Mouse (Mus musculus) lung, adult 2 months (tissue): Measurements from ENCODE around the gene 4930404H24Rik.

Experiments used
- CTCF ChIP-seq: fragments of 200-500 bp; IDR thresholded peaks from 2 replicates; pipeline ENCODE4 v1.5.1; 2011; ENCODE audit warnings: mild to moderate bottlenecking, low read length, control low read depth; ENCODE audit not compliant: insufficient read depth
- POLR2A ChIP-seq: fragments of 200-500 bp; IDR thresholded peaks from 2 replicates; pipeline ENCODE4 v1.6.1; 2011; ENCODE audit warnings: low read depth, mild to moderate bottlenecking, control low read depth, low read length, borderline replicate concordance; ENCODE audit errors: extremely low read depth

- no peak for TF ChIP-seq CTCF
- TF ChIP-seq POLR2A: no peak
These were observed 16.8 kb downstream of the 4930404H24Rik start for GRCm38 (mm10) chr2:153509211-153510029.
